Mouse (Mus musculus) midbrain, embryonic 14.5 days (tissue): ENCODE measurements around the gene Shroom2. TPM values are rescaled to one million over a fixed set of nuclear protein-coding genes. Genes with fewer than 3 reads are reported as not detected.

Source experiments
- ATAC-seq: fragments of 200-750 bp; cut with Nextera tagmentation; 2 replicates; pipeline ENCODE4 v1.8.0; 2017; ENCODE audit warnings: moderate number of reproducible peaks, moderate library complexity; ENCODE audit not compliant: low FRiP score, low TSS enrichment
- DNase-seq: peaks from one replicate; pipeline ENCODE4 v3.0.0-alpha.2; 2015
- H3K27ac ChIP-seq: fragments of 300-500 bp; sonication (generic); replicated peaks from 2 replicates; pipeline ENCODE4 v1.5.1; 2014; ENCODE audit warnings: mild to moderate bottlenecking, low read depth, low read length, moderate library complexity
- H3K27me3 ChIP-seq: fragments of 300-500 bp; sonication (generic); 2 replicates; pipeline ENCODE4 v1.6.1; 2014; ENCODE audit warnings: low read length, control low read depth, mixed read lengths; ENCODE audit not compliant: control insufficient read depth, insufficient read depth
- H3K36me3 ChIP-seq: fragments of 300-500 bp; sonication (generic); 2 replicates; pipeline ENCODE4 v1.6.1; 2014; ENCODE audit warnings: low read length, control low read depth; ENCODE audit not compliant: control insufficient read depth, insufficient read depth
- H3K4me1 ChIP-seq: fragments of 300-500 bp; sonication (generic); 2 replicates; pipeline ENCODE4 v1.6.1; 2014; ENCODE audit warnings: mild to moderate bottlenecking, antibody characterized with exemption, low read length, control low read depth; ENCODE audit not compliant: control insufficient read depth, insufficient read depth
- H3K4me2 ChIP-seq: fragments of 300-500 bp; sonication (generic); 2 replicates; pipeline ENCODE4 v1.6.1; 2014; ENCODE audit warnings: mild to moderate bottlenecking, low read length, moderate library complexity
- H3K4me3 ChIP-seq: fragments of 300-500 bp; sonication (generic); replicated peaks from 2 replicates; pipeline ENCODE4 v1.5.1; 2014; ENCODE audit warnings: low read depth, low read length
- H3K9ac ChIP-seq: fragments of 300-500 bp; sonication (generic); replicated peaks from 2 replicates; pipeline ENCODE4 v1.6.1; 2014; ENCODE audit warnings: mild to moderate bottlenecking, low read length, moderate library complexity
- H3K9me3 ChIP-seq: fragments of 300-500 bp; sonication (generic); 2 replicates; pipeline ENCODE4 v1.6.1; 2016; ENCODE audit warnings: low read length, control low read depth, mixed read lengths; ENCODE audit not compliant: control insufficient read depth
- WGBS: fragments of 180-500 bp; shearing (Covaris S2); extraction: QIAGEN DNeasy Blood & Tissue Kit; methylation state at CpG from one replicate; pipeline ENCODE4 v1.1.7; 2014; 5-methylcytosine and 5-hydroxymethylcytosine counted together
- polyA plus RNA-seq: library from polyadenylated mRNA; unstranded; fragments of >200 nt; fragmentation: Nextera tagmentation; extraction: Ambion mirVana; gene quantifications from 2 replicates; pipeline ENCODE4 v1.2.1, GENCODE M21; 2014

Gene Shroom2
- polyA plus RNA-seq, 1 experiment from 2014 or later: 93.7 TPM

DNA sequence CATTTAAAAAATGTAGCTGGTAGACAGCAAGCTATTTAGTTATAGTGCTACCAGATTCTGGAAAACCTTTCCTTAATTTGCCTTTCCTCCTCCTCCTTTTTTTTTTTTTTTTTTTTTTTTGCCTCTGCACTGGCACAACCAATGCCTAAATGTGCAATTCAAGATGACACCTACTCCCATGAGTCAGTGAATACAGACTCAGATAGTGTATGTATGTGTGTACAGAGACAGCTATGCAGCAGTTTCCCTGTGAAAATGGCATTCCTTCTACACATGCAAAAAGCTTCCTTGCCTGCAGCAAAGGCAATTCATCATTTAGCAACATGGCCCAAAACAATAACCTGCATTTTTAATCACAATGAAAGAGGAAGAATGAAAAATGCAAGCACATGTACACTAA, 126.1 kb downstream of the Shroom2 start:
- ATAC-seq: no peak
- Histone ChIP-seq H3K4me1 (no peaks in the 10 kb centered on the region), H3K9me3 (no peaks in the 10 kb centered on the region), H3K9ac (peak overlapping the region; percentile 54; the same call in 1 of the 2 replicates), H3K4me2 (peak overlapping the region; percentile 47), H3K27ac (peak overlapping the region; percentile 77), H3K27me3 (peaks cover 6% of the 10 kb centered on the region; the same call in 1 of the 2 replicates), H3K36me3 (no peaks in the 10 kb centered on the region), H3K4me3 (peak overlapping the region; percentile 34)
- DNase-seq: peak; percentile 41

DNA sequence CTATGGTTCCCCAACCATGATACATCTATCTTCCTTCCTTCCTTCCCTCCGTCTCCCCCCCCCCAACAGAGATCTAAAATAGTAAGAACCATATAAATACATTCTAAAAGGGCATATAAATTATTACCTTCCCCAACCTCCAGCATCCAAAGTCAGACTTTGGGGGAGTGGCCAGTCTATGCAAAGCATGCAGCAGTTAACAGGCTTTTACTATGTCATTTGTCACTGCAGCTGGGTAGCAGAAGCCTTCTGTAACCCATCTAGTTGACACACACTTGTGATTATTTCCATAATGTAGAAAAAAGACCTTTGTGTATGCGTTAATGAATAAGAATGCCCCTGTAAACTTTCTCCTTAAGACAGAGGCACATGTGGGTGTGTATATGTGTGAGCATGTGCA, 126.6 kb downstream of the Shroom2 start:
- DNase-seq (peak; percentile 21), ATAC-seq (no peak; the same call in 1 of the 2 replicates)
- no peaks in the 10 kb centered on the region for H3K4me1 ChIP-seq
- 75% methylated on average over 2 of the region's 2 CpGs for WGBS
- peak overlapping the region; percentile 47 for H3K4me2 ChIP-seq
- no peak overlapping the region for H3K9ac ChIP-seq
- peak overlapping the region; percentile 34 for H3K4me3 ChIP-seq
- no peak overlapping the region for H3K27ac ChIP-seq
- peaks cover 6% of the 10 kb centered on the region; the same call in 1 of the 2 replicates for H3K27me3 ChIP-seq
- H3K36me3 ChIP-seq: no peaks in the 10 kb centered on the region
- no peaks in the 10 kb centered on the region for H3K9me3 ChIP-seq

DNA sequence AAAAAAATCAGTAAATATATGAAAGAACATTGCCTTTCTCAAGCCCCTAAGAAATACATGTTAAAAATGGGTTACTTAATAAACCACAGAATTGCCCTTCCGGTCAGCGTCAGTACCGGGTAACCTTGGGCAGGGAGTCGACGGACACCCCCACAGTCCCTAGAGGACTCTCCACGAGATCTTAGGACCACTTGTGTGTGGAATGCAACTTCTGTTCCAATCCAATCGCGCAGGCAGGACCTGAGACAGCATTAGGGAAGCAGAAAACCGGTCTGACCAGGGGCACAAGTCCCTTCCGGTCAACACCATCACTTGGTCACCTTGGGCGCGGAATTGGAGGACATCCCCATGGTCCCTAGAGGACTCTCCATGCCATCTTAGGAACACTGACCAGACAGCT, 133.9 kb downstream of the Shroom2 start:
- Histone ChIP-seq H3K9ac (no peak overlapping the region), H3K27me3 (no peaks in the 10 kb centered on the region; the same call in 1 of the 2 replicates), H3K4me2 (no peak overlapping the region), H3K9me3 (no peaks in the 10 kb centered on the region), H3K27ac (no peak overlapping the region), H3K4me1 (no peaks in the 10 kb centered on the region), H3K36me3 (no peaks in the 10 kb centered on the region), H3K4me3 (no peak overlapping the region)
- no peak for ATAC-seq
- no peak for DNase-seq
- WGBS: 94% methylated on average over 12 of the region's 12 CpGs

DNA sequence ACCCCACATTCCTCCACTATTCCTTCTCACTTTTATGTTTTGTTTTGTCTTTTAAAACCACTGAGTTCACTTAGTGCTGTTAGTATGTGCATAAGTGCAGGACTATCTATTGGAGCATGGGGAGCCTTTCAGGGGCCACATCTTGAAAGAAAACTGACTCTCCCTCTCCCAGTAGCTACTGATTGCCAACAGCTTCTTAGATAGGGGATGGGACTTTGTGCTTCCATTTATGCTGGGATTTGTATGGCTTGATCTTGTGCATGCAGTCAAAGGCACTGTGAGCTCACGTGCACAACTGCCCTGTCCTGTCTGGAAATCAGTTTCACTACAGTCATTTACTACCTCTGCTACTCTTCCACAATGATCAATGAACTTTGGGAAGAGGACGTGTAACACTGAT, 147.9 kb downstream of the Shroom2 start:
- Histone ChIP-seq H3K4me3 (no peak overlapping the region), H3K36me3 (0 out of 2 replicates have a peak, but pooled peaks cover 5% of the 10 kb centered on the region), H3K27ac (no peak overlapping the region), H3K9ac (no peak overlapping the region), H3K4me2 (no peak overlapping the region), H3K4me1 (no peaks in the 10 kb centered on the region), H3K9me3 (no peaks in the 10 kb centered on the region), H3K27me3 (0 out of 2 replicates have a peak, but pooled peaks cover 3% of the 10 kb centered on the region)
- ATAC-seq: no peak
- WGBS: 82% methylated on average over 2 of the region's 2 CpGs
- DNase-seq: no peak

DNA sequence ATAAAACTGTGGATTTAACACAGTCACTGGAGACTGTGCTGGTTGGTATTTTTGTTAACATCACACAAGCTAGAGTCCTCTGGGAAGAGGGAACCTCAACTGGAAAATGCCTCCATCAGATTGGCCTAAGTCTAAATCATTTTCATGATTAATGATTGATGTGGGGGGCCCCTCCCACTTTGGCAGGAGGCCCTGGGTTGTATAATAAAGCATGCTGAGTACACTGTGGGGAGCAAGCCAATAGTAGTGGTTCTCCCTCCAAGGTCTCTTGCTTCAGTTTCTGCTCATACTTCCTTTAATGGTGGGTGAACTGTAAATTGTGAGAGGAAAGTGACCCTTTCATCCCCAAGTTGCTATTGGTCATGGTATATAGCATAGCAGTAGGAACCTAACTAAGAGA, 148.3 kb downstream of the Shroom2 start:
- 0 out of 2 replicates have a peak, but pooled peaks cover 3% of the 10 kb centered on the region for H3K27me3 ChIP-seq
- H3K27ac ChIP-seq: no peak overlapping the region
- DNase-seq (no peak), ATAC-seq (no peak)
- no peak overlapping the region for H3K9ac ChIP-seq
- H3K4me1 ChIP-seq: no peaks in the 10 kb centered on the region
- no peaks in the 10 kb centered on the region for H3K9me3 ChIP-seq
- H3K4me2 ChIP-seq: no peak overlapping the region
- no peak overlapping the region for H3K4me3 ChIP-seq
- 0 out of 2 replicates have a peak, but pooled peaks cover 5% of the 10 kb centered on the region for H3K36me3 ChIP-seq

DNA sequence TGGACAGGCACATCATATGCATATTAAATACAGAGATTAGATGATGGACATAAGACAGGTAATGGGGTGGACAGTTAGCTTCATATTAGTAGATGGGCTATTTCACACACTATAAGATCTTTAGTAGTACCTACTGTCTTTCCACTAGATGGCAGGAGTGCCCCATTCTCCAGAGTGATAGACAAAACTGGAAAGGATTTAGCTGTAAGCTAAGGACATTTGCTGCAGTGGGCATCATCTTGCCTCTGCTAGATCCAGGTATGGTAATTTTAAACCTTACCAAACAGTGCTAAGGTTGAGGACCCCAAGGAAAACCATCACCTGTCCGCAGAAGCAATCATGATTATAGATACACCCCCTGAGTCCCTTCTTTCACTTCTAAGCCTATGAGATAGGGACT, 150.8 kb downstream of the Shroom2 start:
- Histone ChIP-seq H3K27me3 (0 out of 2 replicates have a peak, but pooled peaks cover 3% of the 10 kb centered on the region), H3K4me2 (no peak overlapping the region), H3K9ac (no peak overlapping the region), H3K4me1 (no peaks in the 10 kb centered on the region), H3K27ac (no peak overlapping the region), H3K9me3 (no peaks in the 10 kb centered on the region), H3K4me3 (no peak overlapping the region), H3K36me3 (0 out of 2 replicates have a peak, but pooled peaks cover 7% of the 10 kb centered on the region)
- WGBS: 54% methylated on average over 1 of the region's 1 CpGs
- DNase-seq (peak; percentile 81), ATAC-seq (no peak)

DNA sequence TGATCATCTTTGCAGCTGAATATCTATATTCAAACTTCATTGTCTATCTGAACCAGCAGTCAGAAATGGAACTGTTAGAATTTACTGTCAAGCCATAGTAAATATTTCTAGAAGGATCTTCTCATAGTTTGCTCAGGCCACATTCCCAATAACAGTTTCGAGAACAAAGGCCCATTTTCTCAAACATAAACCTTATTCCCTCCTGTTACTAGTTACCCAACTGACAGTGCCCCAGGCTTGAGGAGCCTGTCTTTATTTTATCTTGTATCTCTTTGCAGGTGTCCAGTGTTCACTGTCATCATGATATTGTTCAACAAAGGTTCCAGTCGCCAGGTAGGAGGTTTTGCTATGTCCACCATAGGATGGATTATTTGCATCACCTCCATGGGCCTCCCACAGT, 206.2 kb downstream of the Shroom2 start, which contains the start of gene Cldn34a:
Gene Cldn34a, plus strand, starts transcription at position 301 of the 400 bp plus-strand sequence.
- Histone ChIP-seq H3K4me3 (no peak within 1 kb of the TSS), H3K4me2 (no peak within 1 kb of the TSS), H3K36me3 (no peaks in the 10 kb centered on the region), H3K27me3 (no peaks in the 10 kb centered on the region), H3K9me3 (no peaks in the 10 kb centered on the region), H3K4me1 (no peaks in the 10 kb centered on the region), H3K27ac (no peak within 1 kb of the TSS), H3K9ac (no peak within 1 kb of the TSS)
- 71% methylated on average over 2 of the region's 2 CpGs for WGBS
- DNase-seq: no peak
- no peak for ATAC-seq

Other genes starting within 250 kb of the Shroom2 start
- gene Cldn34a, start 206.1 kb downstream of the Shroom2 start, polyA plus RNA-seq: not detected in 2 replicates
- gene Gpr143, start 12.5 kb upstream of the Shroom2 start, polyA plus RNA-seq: 0.46 and 0.49 TPM in 2 replicates
- gene Usp51, start 237.0 kb upstream of the Shroom2 start, polyA plus RNA-seq: 3.7 and 4.3 TPM in 2 replicates